In the genomic region with DNA sequence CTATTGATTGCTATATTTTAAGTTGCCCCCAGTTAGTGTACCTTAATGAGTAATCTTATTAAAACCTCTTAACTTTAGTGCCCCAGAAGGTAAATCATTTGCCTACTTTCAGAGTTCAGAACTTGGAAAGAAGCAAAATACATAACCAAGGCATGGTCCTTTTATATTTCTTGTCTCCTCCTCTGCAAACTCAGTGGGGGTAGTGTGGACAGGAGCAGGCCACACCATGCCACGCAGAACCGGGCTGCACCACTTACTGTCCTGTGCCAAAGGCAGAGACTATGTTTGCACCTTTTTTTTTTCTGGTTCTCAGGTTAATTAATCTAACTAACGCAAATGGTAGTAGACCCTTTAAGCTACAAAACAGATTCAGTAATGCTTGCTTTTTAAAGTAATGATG, we compare ENCODE assay signal across 24 mouse cellular contexts. TPM values are rescaled to one million over a fixed set of nuclear protein-coding genes. Genes with fewer than 3 reads are reported as not detected.
DNase-seq lines count a peak whose midpoint lies in the region; ATAC-seq and TF ChIP-seq lines count a peak whose summit lies in the region.
"Had no signal": no experiment of that assay in that cellular context is flagged by ENCODE, and none has a peak within 500 bp of the region (broad histone marks: within the 10 kb centered on the region; RNA-seq: fewer than 3 reads in every experiment).

No protein-coding gene starts in this region.

- no peak overlapping the region for H3K4me2 ChIP-seq in kidney, embryonic 16.5 days (replicated peaks; ENCODE audit: low read depth, low read length)
- no peak overlapping the region for H3K4me2 ChIP-seq in kidney, embryonic 14.5 days (replicated peaks; ENCODE audit: low read depth, low read length)
- H3K4me2 ChIP-seq in liver, embryonic 12.5 days, result no peak overlapping the region
- H3K4me2 ChIP-seq in myocyte (ENCODE audit: low read depth), result peak overlapping the region; percentile 25
- H3K4me2 ChIP-seq: embryonic facial prominence, embryonic 13.5 days; forebrain, embryonic 13.5 days; heart, embryonic 11.5 days; hindbrain, embryonic 13.5 days had no signal

- H3K79me2 ChIP-seq in liver, adult 2 months (ENCODE audit: control insufficient read depth, insufficient read depth, low read length), result no peaks in the 10 kb centered on the region
- H3K79me2 ChIP-seq in myocyte (ENCODE audit: control insufficient read depth, insufficient read depth), result no peaks in the 10 kb centered on the region

- H3K36me3 ChIP-seq in kidney, adult 2 months (ENCODE audit: control insufficient read depth, insufficient read depth, low read length), result no peaks in the 10 kb centered on the region
- H3K36me3 ChIP-seq in kidney, embryonic 16.5 days (ENCODE audit: insufficient read depth, low read length), result peaks cover 16% of the 10 kb centered on the region
- H3K36me3 ChIP-seq in kidney, embryonic 14.5 days (ENCODE audit: control insufficient read depth, insufficient read depth, low read length), result peaks cover 17% of the 10 kb centered on the region
- H3K36me3 ChIP-seq in liver, adult 2 months (ENCODE audit: control insufficient read depth, insufficient read depth, low read length), result peaks cover 4% of the 10 kb centered on the region; the same call in 1 of the 2 replicates
- peaks cover 76% of the 10 kb centered on the region for H3K36me3 ChIP-seq in liver, embryonic 12.5 days
- H3K36me3 ChIP-seq in myocyte (ENCODE audit: control insufficient read depth, insufficient read depth), result peaks cover 49% of the 10 kb centered on the region

- no peaks in the 10 kb centered on the region for H3K9me3 ChIP-seq in kidney, embryonic 16.5 days (ENCODE audit: low read length)
- H3K9me3 ChIP-seq in kidney, embryonic 14.5 days (ENCODE audit: control insufficient read depth, low read length), result no peaks in the 10 kb centered on the region
- H3K9me3 ChIP-seq in liver, embryonic 12.5 days (replicated peaks), result no peaks in the 10 kb centered on the region
- H3K9me3 ChIP-seq: embryonic facial prominence, embryonic 13.5 days; forebrain, embryonic 10.5 days; forebrain, embryonic 13.5 days; hindbrain, embryonic 10.5 days; hindbrain, embryonic 13.5 days had no signal

- H3K9ac ChIP-seq in kidney, embryonic 16.5 days (replicated peaks; ENCODE audit: low read length), result no peak overlapping the region
- no peak overlapping the region for H3K9ac ChIP-seq in kidney, embryonic 14.5 days (ENCODE audit: low read depth, low read length)
- H3K9ac ChIP-seq in liver, adult 2 months (ENCODE audit: low read depth, low read length), result no peak overlapping the region
- no peak overlapping the region for H3K9ac ChIP-seq in liver, embryonic 12.5 days
- H3K9ac ChIP-seq: embryonic facial prominence, embryonic 13.5 days; forebrain, embryonic 13.5 days; hindbrain, embryonic 13.5 days had no signal

- peaks cover 9% of the 10 kb centered on the region for H3K4me1 ChIP-seq in kidney, adult 2 months (ENCODE audit: control insufficient read depth, insufficient read depth, low read length)
- H3K4me1 ChIP-seq in kidney, embryonic 16.5 days (ENCODE audit: insufficient read depth, low read length), result peaks cover 7% of the 10 kb centered on the region; the same call in 1 of the 2 replicates
- H3K4me1 ChIP-seq in kidney, embryonic 14.5 days (ENCODE audit: control insufficient read depth, insufficient read depth, low read length), result no peaks in the 10 kb centered on the region
- peaks cover 6% of the 10 kb centered on the region for H3K4me1 ChIP-seq in liver, adult 2 months (ENCODE audit: control insufficient read depth, insufficient read depth, low read length)
- no peaks in the 10 kb centered on the region for H3K4me1 ChIP-seq in liver, embryonic 12.5 days
- H3K4me1 ChIP-seq: embryonic facial prominence, embryonic 13.5 days; hindbrain, embryonic 10.5 days; hindbrain, embryonic 13.5 days had no signal

- WGBS in kidney, adult 2 months, result 51% methylated on average over 3 of the region's 3 CpGs
- 80% methylated on average over 3 of the region's 3 CpGs for WGBS in kidney, embryonic 16.5 days
- 82% methylated on average over 3 of the region's 3 CpGs for WGBS in kidney, embryonic 14.5 days
- WGBS in liver, adult 2 months, result 38% methylated on average over 3 of the region's 3 CpGs
- 97% methylated on average over 3 of the region's 3 CpGs for WGBS in liver, embryonic 12.5 days (ENCODE audit: insufficient replicate concordance)

- no peak overlapping the region for H3K27ac ChIP-seq in kidney, adult 2 months (ENCODE audit: insufficient read depth, low read depth, low read length)
- H3K27ac ChIP-seq in kidney, embryonic 16.5 days (ENCODE audit: low read length), result peak overlapping the region; percentile 20; the same call in 1 of the 2 replicates
- H3K27ac ChIP-seq in kidney, embryonic 14.5 days (ENCODE audit: low read depth, low read length), result no peak overlapping the region
- no peak overlapping the region for H3K27ac ChIP-seq in liver, adult 2 months (replicated peaks; ENCODE audit: insufficient read depth, low read depth, low read length)
- H3K27ac ChIP-seq in liver, embryonic 12.5 days, result no peak overlapping the region
- H3K27ac ChIP-seq: embryonic facial prominence, embryonic 13.5 days; forebrain, embryonic 10.5 days; forebrain, embryonic 13.5 days; hindbrain, embryonic 10.5 days; hindbrain, embryonic 13.5 days had no signal

- DNase-seq in kidney, adult 2 months, result peak; percentile 65
- DNase-seq in kidney, adult 11 months, result no peak
- DNase-seq in liver, adult 2 months (ENCODE audit: extremely low read depth, low read depth, low spot score), result peak; percentile 57
- DNase-seq in spleen, adult 18-20 months, result no peak
- DNase-seq: adrenal gland, adult 2 months; adrenal gland, postnatal 14 days; cerebellum, adult 11 months; cerebellum, adult 2 months; cerebellum, adult 9-11 months; cerebellum, postnatal 25 days; gastrocnemius, postnatal 10 days; gastrocnemius, postnatal 36 days; heart, postnatal 36 days had no signal

- no peaks in the 10 kb centered on the region for H3K27me3 ChIP-seq in kidney, adult 2 months (replicated peaks; ENCODE audit: control insufficient read depth, insufficient read depth, low read length)
- no peaks in the 10 kb centered on the region for H3K27me3 ChIP-seq in kidney, embryonic 16.5 days (ENCODE audit: insufficient read depth, low read length)
- no peaks in the 10 kb centered on the region for H3K27me3 ChIP-seq in kidney, embryonic 14.5 days (ENCODE audit: control insufficient read depth, insufficient read depth, low read length)
- H3K27me3 ChIP-seq in liver, adult 2 months (ENCODE audit: control insufficient read depth, insufficient read depth, low read length), result no peaks in the 10 kb centered on the region
- H3K27me3 ChIP-seq in liver, embryonic 12.5 days (replicated peaks), result no peaks in the 10 kb centered on the region
- H3K27me3 ChIP-seq in myocyte (ENCODE audit: control insufficient read depth, insufficient read depth, insufficient read length), result no peaks in the 10 kb centered on the region
- H3K27me3 ChIP-seq: embryonic facial prominence, embryonic 13.5 days; forebrain, embryonic 13.5 days; hindbrain, embryonic 13.5 days had no signal

- TF ChIP-seq CTCF in kidney, adult 2 months (conservative IDR thresholded peaks at IDR 0.05; ENCODE audit: insufficient read depth, insufficient read length, low read depth, low read length), result no peak
- no peak for TF ChIP-seq CTCF in liver, adult 2 months (IDR thresholded peaks at IDR 0.05; ENCODE audit: low read depth, low read length)

- H3K4me3 ChIP-seq in kidney, adult 2 months (ENCODE audit: insufficient read depth, low read depth, low read length), result no peak overlapping the region
- H3K4me3 ChIP-seq in kidney, embryonic 16.5 days (ENCODE audit: low read length), result no peak overlapping the region
- no peak overlapping the region for H3K4me3 ChIP-seq in kidney, embryonic 14.5 days (ENCODE audit: low read length)
- H3K4me3 ChIP-seq in liver, adult 2 months (ENCODE audit: insufficient read depth, low read depth, low read length), result no peak overlapping the region
- H3K4me3 ChIP-seq in liver, embryonic 12.5 days, result no peak overlapping the region
- H3K4me3 ChIP-seq in myocyte, result no peak overlapping the region
- H3K4me3 ChIP-seq: embryonic facial prominence, embryonic 13.5 days; forebrain, embryonic 10.5 days; forebrain, embryonic 13.5 days; hindbrain, embryonic 10.5 days; hindbrain, embryonic 13.5 days had no signal

- no peak for ATAC-seq in kidney, embryonic 16.5 days (ENCODE audit: low FRiP score, low TSS enrichment)
- no peak for ATAC-seq in kidney, embryonic 14.5 days (ENCODE audit: low FRiP score, low TSS enrichment)
- no peak for ATAC-seq in liver, embryonic 12.5 days
- ATAC-seq: forebrain, embryonic 16.5 days had no signal

- TF ChIP-seq POLR2A in kidney, adult 2 months (IDR thresholded peaks at IDR 0.05; ENCODE audit: low read depth, low read length), result no peak
- no peak for TF ChIP-seq POLR2A in liver, adult 2 months (IDR thresholded peaks at IDR 0.05; ENCODE audit: extremely low read depth, insufficient read depth, low read length)
- no peak for TF ChIP-seq POLR2A in myocyte (IDR thresholded peaks at IDR 0.05; ENCODE audit: insufficient read length, low read depth)

- no peak overlapping the region for H3ac ChIP-seq in myocyte (ENCODE audit: control insufficient read depth, insufficient read length)

TF ChIP-seq in myocyte, 11 proteins besides CTCF, POLR2A, EP300 and RAD21 (continues in another document):
- TF ChIP-seq REST (IDR thresholded peaks at IDR 0.05; ENCODE audit: insufficient read depth, insufficient read length) (no peak), USF1 (IDR thresholded peaks at IDR 0.05; ENCODE audit: low read depth) (no peak), E2F4 (IDR thresholded peaks at IDR 0.05; ENCODE audit: insufficient read depth) (no peak), TCF3 (IDR thresholded peaks at IDR 0.05; ENCODE audit: insufficient read length, low read depth) (no peak), MYOG (IDR thresholded peaks at IDR 0.05; ENCODE audit: control insufficient read depth in 1 of 3, insufficient read depth in 1 of 3, insufficient read length in 2 of 3, low read depth in 2 of 3) (no peak), CEBPB (IDR thresholded peaks at IDR 0.05; ENCODE audit: insufficient read depth, poor library complexity, severe bottlenecking) (no peak), TCF12 (IDR thresholded peaks at IDR 0.05; ENCODE audit: insufficient read depth, poor library complexity, severe bottlenecking) (no peak), POLR2AphosphoS2 (IDR thresholded peaks at IDR 0.05; ENCODE audit: insufficient read length, low read depth) (no peak), SRF (IDR thresholded peaks at IDR 0.05; ENCODE audit: control insufficient read depth, insufficient read length, low read depth) (no peak), MAX (IDR thresholded peaks at IDR 0.05; ENCODE audit: low read depth) (no peak)

RNA-seq across cellular contexts. Expression of a gene that starts 22.0 kb away (rescaled TPM):
- polyA plus RNA-seq in kidney, adult 2 months (2012; rRNA removed), result 3.4 and 4.7 TPM in 2 replicates
- polyA plus RNA-seq in kidney, embryonic 16.5 days (2015; fragmentation: Nextera tagmentation; extraction: Ambion mirVana), result 3.8 and 5.7 TPM in 2 replicates
- polyA plus RNA-seq in kidney, embryonic 14.5 days (2014; fragmentation: Nextera tagmentation; extraction: Ambion mirVana), result 3.1 and 5.3 TPM in 2 replicates
- 7.9 and 8.1 TPM in 2 replicates for total RNA-seq in liver, adult 2 months (2014; rRNA removed)
- 7.9 and 10.5 TPM in 2 replicates for polyA plus RNA-seq in liver, adult 2 months (2012; rRNA removed)
- 1.3 and 1.8 TPM in 2 replicates for polyA plus RNA-seq in liver, embryonic 12.5 days (2016; fragmentation: Nextera tagmentation; extraction: Ambion mirVana)
- polyA plus RNA-seq in myocyte (2012; fragmentation: generic; extraction: Trizol), result 24.7 TPM

Comparison
In these comparisons a context has a peak if more than half of its experiments do, and no peak if none do; other contexts are left out.
1. DNase-seq: peak in kidney, adult 2 months (single experiment) and liver, adult 2 months (single experiment); none in kidney, adult 11 months (single experiment) and spleen, adult 18-20 months (0 of 2).